In the genomic region with DNA sequence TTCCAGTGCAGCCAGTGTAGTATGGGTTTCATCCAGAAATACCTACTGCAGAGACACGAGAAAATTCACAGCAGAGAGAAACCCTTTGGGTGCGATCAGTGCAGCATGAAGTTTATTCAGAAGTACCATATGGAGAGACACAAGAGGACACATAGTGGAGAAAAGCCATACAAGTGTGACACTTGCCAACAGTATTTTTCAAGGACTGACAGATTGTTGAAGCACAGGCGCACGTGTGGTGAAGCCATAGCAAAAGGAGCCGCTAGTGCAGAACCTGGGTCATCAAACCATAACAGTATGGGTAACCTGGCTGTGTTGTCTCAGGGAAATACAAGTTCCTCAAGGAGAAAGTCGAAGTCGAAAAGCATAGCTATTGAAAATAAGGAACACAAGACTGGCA, we compare ENCODE assay signal across 8 mouse cellular contexts. TPM values are rescaled to one million over a fixed set of nuclear protein-coding genes. Genes with fewer than 3 reads are reported as not detected.
DNase-seq lines count a peak whose midpoint lies in the region; ATAC-seq and TF ChIP-seq lines count a peak whose summit lies in the region.

No protein-coding gene starts in this region.

- H3K4me1 ChIP-seq in heart, embryonic 11.5 days (ENCODE audit: control insufficient read depth, insufficient read depth, low read length) = peaks cover 20% of the 10 kb centered on the region
- H3K4me1 ChIP-seq in ES-E14 (ENCODE audit: control insufficient read depth in 2 of 2, insufficient read depth in 2 of 2, low read length in 2 of 2, poor library complexity in 1 of 2) = peaks cover 10 to 23% of the 10 kb centered on the region in 2 experiments; a peak in 3 of 4 replicates
- peaks cover 33% of the 10 kb centered on the region for H3K4me1 ChIP-seq in heart, embryonic 16.5 days (ENCODE audit: control insufficient read depth, insufficient read depth, low read length)
- peaks cover 43% of the 10 kb centered on the region for H3K4me1 ChIP-seq in midbrain, embryonic 10.5 days

- 85% methylated on average over 7 of the region's 7 CpGs for WGBS in heart, embryonic 11.5 days (ENCODE audit: insufficient replicate concordance)
- WGBS in heart, embryonic 16.5 days = 80% methylated on average over 7 of the region's 7 CpGs
- WGBS in midbrain, embryonic 10.5 days = 90% methylated on average over 7 of the region's 7 CpGs

- no peaks in the 10 kb centered on the region for H3K9me3 ChIP-seq in heart, embryonic 11.5 days (replicated peaks; ENCODE audit: control insufficient read depth, low read length)
- no peaks in the 10 kb centered on the region for H3K9me3 ChIP-seq in ES-E14 (ENCODE audit: control insufficient read depth, insufficient read depth, low read depth, low read length)
- H3K9me3 ChIP-seq in heart, embryonic 16.5 days (replicated peaks; ENCODE audit: control insufficient read depth, low read length) = no peaks in the 10 kb centered on the region
- 0 out of 2 replicates have a peak, but pooled peaks cover 4% of the 10 kb centered on the region for H3K9me3 ChIP-seq in midbrain, embryonic 10.5 days (replicated peaks)

- no peak for ATAC-seq in heart, embryonic 11.5 days (replicated peaks; ENCODE audit: insufficient number of reproducible peaks, low FRiP score, low TSS enrichment)
- ATAC-seq in heart, embryonic 16.5 days (replicated peaks; ENCODE audit: extremely low read depth, insufficient read depth, low FRiP score) = no peak

- in situ Hi-C loops in ES-E14 (cut with MboI; ENCODE audit: low sequenced_read_pairs in 2 of 2, unreplicated experiment in 2 of 2) = no loop called here

- H3K27me3 ChIP-seq in heart, embryonic 11.5 days (ENCODE audit: control insufficient read depth, insufficient read depth, low read length) = no peaks in the 10 kb centered on the region
- H3K27me3 ChIP-seq in heart, embryonic 16.5 days (ENCODE audit: control insufficient read depth, insufficient read depth, low read length) = no peaks in the 10 kb centered on the region
- H3K27me3 ChIP-seq in midbrain, embryonic 10.5 days (ENCODE audit: low read depth, poor library complexity, severe bottlenecking) = no peaks in the 10 kb centered on the region

- H3K36me3 ChIP-seq in heart, embryonic 11.5 days (ENCODE audit: control insufficient read depth, insufficient read depth, low read length) = peaks cover 7% of the 10 kb centered on the region
- H3K36me3 ChIP-seq in ES-E14 (ENCODE audit: control insufficient read depth, insufficient read depth, low read length, poor library complexity, severe bottlenecking) = peaks cover 26% of the 10 kb centered on the region
- peaks cover 13% of the 10 kb centered on the region for H3K36me3 ChIP-seq in heart, embryonic 16.5 days (ENCODE audit: control insufficient read depth, insufficient read depth)
- H3K36me3 ChIP-seq in midbrain, embryonic 10.5 days = peaks cover 54% of the 10 kb centered on the region

- no peak overlapping the region for H3K27ac ChIP-seq in heart, embryonic 11.5 days (ENCODE audit: low read depth, low read length)
- H3K27ac ChIP-seq in ES-E14 (ENCODE audit: insufficient read depth, low read depth, low read length, poor library complexity, severe bottlenecking) = no peak overlapping the region
- H3K27ac ChIP-seq in heart, embryonic 16.5 days (ENCODE audit: low read length) = no peak overlapping the region
- H3K27ac ChIP-seq in midbrain, embryonic 10.5 days (replicated peaks) = no peak overlapping the region

- no peak for DNase-seq in heart, adult 18-20 months
- no peak for DNase-seq in ES-E14 (ENCODE audit: low read depth, low spot score)
- no peak for DNase-seq in midbrain, embryonic 10.5 days (ENCODE audit: low spot score)
- no peak for DNase-seq in adrenal gland, postnatal 10 days
- no peak for DNase-seq in MN1 (ENCODE audit: low spot score)
- DNase-seq in cerebellum, adult 11-12 months = no peak

- H3K4me3 ChIP-seq in heart, embryonic 11.5 days (ENCODE audit: low read depth, low read length) = peak overlapping the region; percentile 93
- H3K4me3 ChIP-seq in ES-E14 (ENCODE audit: insufficient read depth in 1 of 2, low read depth in 1 of 2, low read length in 2 of 2, poor library complexity in 1 of 2, severe bottlenecking in 1 of 2) = peak overlapping the region; percentile 97 to 99; a peak in 3 of 4 replicates
- peak overlapping the region; percentile 89 for H3K4me3 ChIP-seq in heart, embryonic 16.5 days (ENCODE audit: low read length)
- H3K4me3 ChIP-seq in midbrain, embryonic 10.5 days = peak overlapping the region; percentile 97

- peak overlapping the region; percentile 72 for H3K4me2 ChIP-seq in heart, embryonic 11.5 days
- H3K4me2 ChIP-seq in heart, embryonic 16.5 days (ENCODE audit: low read depth, low read length) = peak overlapping the region; percentile 72

- H3K9ac ChIP-seq in heart, embryonic 11.5 days (ENCODE audit: low read depth, low read length) = peak overlapping the region; percentile 98
- H3K9ac ChIP-seq in ES-E14 (ENCODE audit: insufficient read depth, low read depth, low read length, poor library complexity, severe bottlenecking) = no peak overlapping the region; the same call in 1 of the 2 replicates
- H3K9ac ChIP-seq in heart, embryonic 16.5 days (ENCODE audit: low read length) = peak overlapping the region; percentile 96

TF ChIP-seq in ES-E14, 5 proteins besides CTCF, POLR2A, EP300 and RAD21:
- TF ChIP-seq MAFK (IDR thresholded peaks at IDR 0.05; ENCODE audit: insufficient read depth, low read depth, low read length) = no peak
- no peak for TF ChIP-seq CHD2 (IDR thresholded peaks at IDR 0.05; ENCODE audit: low read depth, low read length)
- TF ChIP-seq ZNF384 (IDR thresholded peaks at IDR 0.05; ENCODE audit: low read depth, low read length) = no peak
- TF ChIP-seq ZC3H11A (IDR thresholded peaks at IDR 0.05; ENCODE audit: borderline replicate concordance, low read depth, low read length) = no peak
- TF ChIP-seq HCFC1 (IDR thresholded peaks at IDR 0.05; ENCODE audit: borderline replicate concordance, insufficient read depth, low read length) = no peak

RNA-seq across cellular contexts. Expression of gene Zfp281, which starts 1.4 kb away (rescaled TPM):
- 17.4 and 17.5 TPM in 2 replicates for polyA plus RNA-seq in heart, embryonic 11.5 days (2014; fragmentation: Nextera tagmentation; extraction: Ambion mirVana)
- 10 to 100 TPM in 1 of 2 experiments, 1 to 10 TPM in 1; 9.0 to 10.9 TPM for total RNA-seq in heart, adult 18-20 months (2021)
- 65.0 and 65.5 TPM in 2 replicates for total RNA-seq in ES-E14 (2012; rRNA removed)
- polyA plus RNA-seq in heart, embryonic 16.5 days (2015; fragmentation: Nextera tagmentation; extraction: Ambion mirVana) = 11.8 and 12.1 TPM in 2 replicates
- polyA plus RNA-seq in midbrain, embryonic 10.5 days (2016; fragmentation: Nextera tagmentation; extraction: Ambion mirVana) = 28.4 and 29.8 TPM in 2 replicates
- total RNA-seq in adrenal gland, postnatal 10 days (2021) = 10 to 100 TPM; 14.8 to 17.1 TPM
